Mouse (Mus musculus) liver, postnatal 0 days (tissue): ENCODE measurements around the gene Gpatch2l.

Experiments
- CTCF ChIP-seq: sonication (generic); IDR thresholded peaks from 2 replicates; pipeline ENCODE4 v1.5.1; 2016; ENCODE audit warnings: antibody characterized with exemption, low read depth
- EP300 ChIP-seq: IDR thresholded peaks from 2 replicates; pipeline ENCODE4 v1.6.1; 2016; ENCODE audit warnings: antibody characterized with exemption, low read depth, mild to moderate bottlenecking

DNA sequence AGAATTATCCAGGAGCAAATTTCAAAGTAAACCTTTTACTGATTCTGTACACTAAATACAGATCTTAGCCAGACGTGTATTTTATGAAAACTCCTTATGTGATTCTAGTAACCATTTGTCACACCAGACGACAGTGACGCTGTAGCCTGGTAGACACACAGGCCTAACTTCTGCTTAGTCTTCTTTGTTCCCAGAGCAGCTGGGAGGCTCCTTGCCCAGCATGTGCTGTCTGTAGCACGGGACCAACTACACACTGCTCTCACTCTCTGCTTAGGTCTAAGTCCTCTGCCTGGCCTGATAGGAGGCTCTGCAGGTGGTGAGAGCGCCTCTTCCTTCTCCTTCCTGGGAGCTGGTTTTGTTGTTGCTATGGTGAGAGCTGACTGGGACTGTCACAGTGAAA is 35.2 kb downstream of the Gpatch2l start:
- TF ChIP-seq CTCF, result no peak
- no peak for TF ChIP-seq EP300
